Mouse (Mus musculus) embryonic facial prominence, embryonic 15.5 days (tissue): ENCODE results near the gene Eipr1. TPM values are rescaled to one million over a fixed set of nuclear protein-coding genes. Genes with fewer than 3 reads are reported as not detected.

Experiments
- ATAC-seq: fragments of 200-750 bp; cut with Nextera tagmentation; 2 replicates; pipeline ENCODE4 v1.8.0; 2017; ENCODE audit warnings: low read depth, moderate TSS enrichment; ENCODE audit not compliant: insufficient number of reproducible peaks, low FRiP score, low TSS enrichment
- H3K27ac ChIP-seq: fragments of 300-500 bp; sonication (generic); replicated peaks from 2 replicates; pipeline ENCODE4 v1.5.1; 2015; ENCODE audit warnings: mild to moderate bottlenecking, inconsistent platforms
- H3K27me3 ChIP-seq: fragments of 300-500 bp; sonication (generic); 2 replicates; pipeline ENCODE4 v1.6.1; 2015; ENCODE audit warnings: inconsistent platforms
- H3K36me3 ChIP-seq: fragments of 300-500 bp; sonication (generic); 2 replicates; pipeline ENCODE4 v1.6.1; 2015; ENCODE audit warnings: mild to moderate bottlenecking, inconsistent platforms
- H3K4me1 ChIP-seq: fragments of 300-500 bp; sonication (generic); 2 replicates; pipeline ENCODE4 v1.6.1; 2015; ENCODE audit warnings: inconsistent platforms
- H3K4me2 ChIP-seq: fragments of 300-500 bp; sonication (generic); replicated peaks from 2 replicates; pipeline ENCODE4 v1.6.1; 2015; ENCODE audit warnings: mild to moderate bottlenecking, inconsistent platforms
- H3K4me3 ChIP-seq: fragments of 300-500 bp; sonication (generic); replicated peaks from 2 replicates; pipeline ENCODE4 v1.5.1; 2015; ENCODE audit warnings: mild to moderate bottlenecking, inconsistent platforms
- H3K9ac ChIP-seq: fragments of 300-500 bp; sonication (generic); 2 replicates; pipeline ENCODE4 v1.6.1; 2015; ENCODE audit warnings: inconsistent platforms
- H3K9me3 ChIP-seq: fragments of 300-500 bp; sonication (generic); replicated peaks from 2 replicates; pipeline ENCODE4 v1.6.1; 2016; ENCODE audit warnings: inconsistent platforms
- WGBS: fragments of 180-500 bp; shearing (Covaris S2); methylation state at CpG from one replicate; pipeline ENCODE4 v1.1.7; 2015; 5-methylcytosine and 5-hydroxymethylcytosine counted together
- polyA plus RNA-seq: library from polyadenylated mRNA; unstranded; fragments of >200 nt; fragmentation: Nextera tagmentation; extraction: Ambion mirVana; gene quantifications from 2 replicates; pipeline ENCODE4 v1.2.1, GENCODE M21; 2015

Eipr1 gene
- polyA plus RNA-seq, 1 experiment from 2014 or later, result 31.5 TPM

DNA sequence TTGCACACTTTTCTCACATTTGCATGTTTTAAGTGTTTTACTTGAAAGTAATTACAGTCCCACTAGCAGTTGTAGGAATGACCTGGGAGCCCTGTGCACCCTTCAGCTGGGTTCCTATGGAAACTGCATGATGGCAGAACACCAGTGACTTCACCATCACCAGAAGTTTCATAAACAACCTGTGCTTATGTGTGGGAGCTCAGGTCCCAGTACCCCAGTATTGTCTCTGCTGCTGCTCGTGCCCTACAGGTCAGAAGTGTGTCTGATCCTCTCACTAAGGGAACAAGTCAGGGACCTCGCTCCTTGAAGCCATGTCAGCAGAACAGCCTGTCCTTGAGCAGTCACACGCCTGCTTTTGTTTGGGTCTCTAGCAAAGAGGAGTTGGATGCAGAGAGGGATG, 78.9 kb downstream of the Eipr1 start:
- H3K4me1 ChIP-seq, result no peaks in the 10 kb centered on the region
- H3K27ac ChIP-seq, result no peak overlapping the region
- no peak for ATAC-seq
- H3K36me3 ChIP-seq, result no peaks in the 10 kb centered on the region
- H3K4me3 ChIP-seq, result no peak overlapping the region
- no peak overlapping the region for H3K9ac ChIP-seq
- WGBS, result 74% methylated on average over 3 of the region's 3 CpGs
- H3K4me2 ChIP-seq, result no peak overlapping the region
- no peaks in the 10 kb centered on the region for H3K9me3 ChIP-seq
- no peaks in the 10 kb centered on the region for H3K27me3 ChIP-seq

DNA sequence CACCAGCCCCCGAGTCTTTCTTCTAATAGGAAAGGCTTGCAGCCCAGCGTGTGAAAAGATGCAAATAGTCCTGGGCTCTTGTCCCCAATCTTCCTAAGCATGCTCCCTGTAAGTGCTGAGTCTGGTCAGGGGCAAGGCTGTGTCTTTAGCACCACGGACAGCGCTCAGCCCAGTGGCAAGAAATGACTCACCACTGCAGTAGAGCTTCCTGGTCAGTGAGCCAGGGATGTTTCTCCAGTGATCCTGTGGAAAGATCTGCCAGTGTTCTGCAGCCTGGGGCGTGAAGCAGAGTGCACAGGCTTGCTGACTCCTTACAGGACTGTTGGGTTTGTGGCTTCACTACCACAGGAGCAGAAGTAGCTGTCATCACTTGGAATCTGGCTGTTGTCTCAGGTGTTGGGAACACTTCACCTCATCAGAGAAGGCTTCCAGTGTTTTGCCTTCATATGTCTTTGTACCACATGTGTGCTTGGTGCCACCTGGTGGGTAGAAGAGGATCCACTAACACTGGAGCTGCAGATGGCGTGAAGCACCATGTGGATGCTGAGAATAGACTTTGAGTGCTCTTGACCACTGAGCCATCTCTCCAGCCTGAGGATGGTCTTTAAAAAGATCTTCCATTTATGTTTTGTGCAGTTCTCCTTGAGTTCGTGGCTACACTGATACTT, 79.6 kb downstream of the Eipr1 start:
- H3K4me2 ChIP-seq, result no peak overlapping the region
- WGBS, result 48% methylated on average over 7 of the region's 7 CpGs
- ATAC-seq, result no peak

DNA sequence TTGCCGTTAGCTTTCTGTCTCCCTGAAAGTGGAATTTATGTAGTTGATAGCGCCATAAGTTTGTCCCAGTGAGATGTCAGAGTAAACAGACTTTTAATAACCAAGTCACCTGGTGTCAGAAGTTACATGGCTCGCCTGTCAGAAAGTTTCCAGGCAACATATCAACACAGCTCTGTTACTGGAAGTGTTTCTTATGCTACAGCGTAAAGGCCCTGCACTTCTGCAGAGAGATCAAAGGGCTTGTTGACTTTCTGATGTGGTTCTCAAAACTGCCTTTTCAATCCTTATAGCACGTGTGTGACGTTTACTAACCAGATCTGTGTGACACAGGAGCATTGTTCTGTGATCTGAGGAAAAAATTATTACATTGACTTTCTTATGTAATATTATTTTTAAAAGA, 82.7 kb downstream of the Eipr1 start:
- Histone ChIP-seq H3K36me3 (no peaks in the 10 kb centered on the region), H3K4me1 (no peaks in the 10 kb centered on the region), H3K27me3 (no peaks in the 10 kb centered on the region), H3K4me2 (no peak overlapping the region), H3K9ac (no peak overlapping the region), H3K9me3 (no peaks in the 10 kb centered on the region), H3K4me3 (no peak overlapping the region), H3K27ac (no peak overlapping the region)
- ATAC-seq, result no peak
- WGBS, result 65% methylated on average over 6 of the region's 6 CpGs

More for the DNA sequence above, 79.6 kb downstream of the Eipr1 start:
- Histone ChIP-seq H3K4me1 (no peaks in the 10 kb centered on the region), H3K9me3 (no peaks in the 10 kb centered on the region), H3K27ac (no peak overlapping the region), H3K9ac (no peak overlapping the region), H3K27me3 (no peaks in the 10 kb centered on the region), H3K36me3 (no peaks in the 10 kb centered on the region), H3K4me3 (no peak overlapping the region)

DNA sequence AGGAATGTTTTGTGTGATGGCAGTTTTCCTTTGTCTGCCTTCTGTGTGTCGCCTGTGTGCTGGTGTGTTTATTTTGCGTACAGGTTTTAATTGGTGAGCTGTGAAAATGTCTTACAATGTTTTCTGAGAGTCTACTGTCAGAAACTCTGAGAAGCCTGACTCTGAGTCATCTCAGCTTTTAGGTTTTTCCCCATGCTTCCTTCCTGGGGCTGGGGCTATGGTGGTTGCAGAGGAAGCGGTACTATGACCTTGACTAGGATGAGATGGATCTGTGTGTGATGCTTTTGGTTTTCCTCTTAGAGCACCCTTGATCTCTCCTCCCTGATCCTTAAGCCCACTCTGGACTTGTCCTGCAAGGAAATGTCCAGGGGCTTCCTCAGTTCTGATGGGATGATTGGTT, 84.1 kb downstream of the Eipr1 start:
- no peak overlapping the region for H3K9ac ChIP-seq
- ATAC-seq, result no peak
- no peak overlapping the region for H3K4me2 ChIP-seq
- H3K4me3 ChIP-seq, result no peak overlapping the region
- WGBS, result 84% methylated on average over 3 of the region's 3 CpGs
- no peaks in the 10 kb centered on the region for H3K4me1 ChIP-seq
- no peaks in the 10 kb centered on the region for H3K9me3 ChIP-seq
- no peaks in the 10 kb centered on the region for H3K36me3 ChIP-seq
- H3K27ac ChIP-seq, result no peak overlapping the region
- H3K27me3 ChIP-seq, result no peaks in the 10 kb centered on the region

DNA sequence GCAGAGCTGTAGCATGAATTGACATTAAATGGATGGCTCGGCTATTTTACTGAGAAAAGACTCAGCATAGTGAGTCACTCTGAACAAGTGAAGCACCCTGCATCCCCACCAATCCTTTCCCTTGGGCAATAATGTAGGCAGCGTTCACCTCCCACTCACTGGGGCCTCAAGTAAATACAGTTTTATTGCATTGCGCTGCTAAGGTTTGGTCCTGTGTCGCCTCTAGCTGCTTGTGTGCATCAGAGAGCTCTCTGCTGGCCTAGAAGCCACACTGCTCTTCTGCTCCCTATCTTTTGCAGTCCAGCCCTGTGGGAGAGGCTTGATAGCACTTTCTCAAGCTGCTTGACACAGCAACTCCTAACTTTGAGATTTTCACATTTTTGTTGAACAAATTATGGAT, 86.7 kb downstream of the Eipr1 start:
- H3K9ac ChIP-seq, result no peak overlapping the region
- 69% methylated on average over 4 of the region's 4 CpGs for WGBS

DNA sequence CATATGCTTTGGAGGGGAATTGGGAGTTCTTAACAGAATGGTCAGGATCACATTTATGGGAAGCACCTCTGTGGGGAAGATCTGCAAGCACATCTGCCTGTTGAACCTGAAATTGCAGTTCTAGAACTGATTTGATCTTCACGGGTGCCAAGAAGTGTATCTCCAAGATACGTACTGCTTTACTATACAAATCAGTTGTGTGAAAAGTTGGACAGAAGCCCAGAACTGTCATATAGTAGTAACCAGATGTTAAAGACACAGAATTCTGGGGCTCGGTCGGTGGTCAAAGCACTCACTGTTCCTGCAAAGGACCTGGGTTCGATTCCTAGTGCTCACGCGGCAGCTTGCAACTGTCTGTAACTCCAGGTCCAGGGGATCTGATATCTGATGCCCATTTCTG, 87.4 kb downstream of the Eipr1 start:
- H3K4me3 ChIP-seq, result no peak overlapping the region
- no peaks in the 10 kb centered on the region for H3K27me3 ChIP-seq
- H3K9me3 ChIP-seq, result no peaks in the 10 kb centered on the region
- no peak overlapping the region for H3K9ac ChIP-seq
- no peak for ATAC-seq
- H3K36me3 ChIP-seq, result no peaks in the 10 kb centered on the region
- H3K4me2 ChIP-seq, result no peak overlapping the region
- H3K4me1 ChIP-seq, result no peaks in the 10 kb centered on the region
- 62% methylated on average over 7 of the region's 7 CpGs for WGBS
- no peak overlapping the region for H3K27ac ChIP-seq

More for the DNA sequence above, 86.7 kb downstream of the Eipr1 start:
- H3K27ac ChIP-seq, result no peak overlapping the region
- H3K4me3 ChIP-seq, result no peak overlapping the region
- H3K4me1 ChIP-seq, result no peaks in the 10 kb centered on the region
- no peaks in the 10 kb centered on the region for H3K36me3 ChIP-seq
- no peaks in the 10 kb centered on the region for H3K27me3 ChIP-seq
- no peak for ATAC-seq
- H3K4me2 ChIP-seq, result no peak overlapping the region
- no peaks in the 10 kb centered on the region for H3K9me3 ChIP-seq

DNA sequence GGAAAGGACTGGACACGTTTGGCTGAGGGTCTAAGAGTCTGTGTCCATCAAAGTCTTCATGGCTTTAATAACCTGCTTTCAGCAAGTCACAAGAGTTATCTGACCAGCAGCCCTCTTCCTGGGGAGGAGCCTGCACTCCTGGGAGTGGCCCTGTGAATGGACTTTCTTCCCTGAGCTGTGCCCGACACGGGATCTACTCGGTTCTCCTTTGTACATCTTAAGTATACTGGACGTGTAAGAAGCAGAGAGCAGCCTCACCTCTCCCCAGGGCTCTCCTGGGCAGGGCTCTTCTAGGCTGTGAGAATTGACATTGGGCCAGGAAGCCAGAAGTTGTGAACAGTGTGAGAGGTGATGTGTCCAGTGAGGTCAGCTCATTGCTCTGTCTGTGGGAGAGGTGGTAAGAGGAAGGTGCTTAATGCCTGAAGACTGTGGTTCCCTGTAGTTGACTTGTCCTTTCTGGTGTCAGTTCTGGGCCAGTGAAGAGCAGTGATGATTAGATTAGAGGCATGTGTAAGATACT, 89.6 kb downstream of the Eipr1 start:
- Histone ChIP-seq H3K27me3 (no peaks in the 10 kb centered on the region), H3K9me3 (no peaks in the 10 kb centered on the region), H3K4me3 (no peak overlapping the region), H3K27ac (no peak overlapping the region), H3K9ac (no peak overlapping the region), H3K4me2 (no peak overlapping the region), H3K4me1 (no peaks in the 10 kb centered on the region), H3K36me3 (no peaks in the 10 kb centered on the region)
- ATAC-seq, result no peak
- WGBS, result 77% methylated on average over 5 of the region's 5 CpGs

DNA sequence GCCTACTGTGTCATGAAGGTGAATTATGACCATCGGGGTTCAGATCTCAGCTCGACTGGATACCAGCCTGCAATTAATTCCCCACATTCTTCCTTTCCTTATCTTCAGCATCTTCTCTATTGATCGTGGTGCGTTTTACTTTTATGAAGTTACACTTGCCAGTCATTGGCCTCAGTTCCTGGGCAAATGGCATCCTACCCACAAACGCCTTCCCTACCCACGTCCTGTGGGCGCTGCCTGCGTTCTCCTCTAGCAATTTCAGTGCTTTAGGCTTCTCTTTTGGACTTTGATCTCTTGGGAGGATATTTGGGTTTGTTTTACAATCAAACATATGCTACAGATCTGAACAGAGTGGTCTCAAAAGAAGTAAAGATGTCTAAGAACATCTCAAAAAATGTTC, 94.2 kb downstream of the Eipr1 start:
- Histone ChIP-seq H3K4me3 (no peak overlapping the region), H3K36me3 (no peaks in the 10 kb centered on the region), H3K27me3 (no peaks in the 10 kb centered on the region), H3K4me1 (no peaks in the 10 kb centered on the region), H3K9ac (no peak overlapping the region), H3K27ac (no peak overlapping the region), H3K4me2 (no peak overlapping the region), H3K9me3 (no peaks in the 10 kb centered on the region)
- WGBS, result 87% methylated on average over 8 of the region's 8 CpGs
- ATAC-seq, result no peak

DNA sequence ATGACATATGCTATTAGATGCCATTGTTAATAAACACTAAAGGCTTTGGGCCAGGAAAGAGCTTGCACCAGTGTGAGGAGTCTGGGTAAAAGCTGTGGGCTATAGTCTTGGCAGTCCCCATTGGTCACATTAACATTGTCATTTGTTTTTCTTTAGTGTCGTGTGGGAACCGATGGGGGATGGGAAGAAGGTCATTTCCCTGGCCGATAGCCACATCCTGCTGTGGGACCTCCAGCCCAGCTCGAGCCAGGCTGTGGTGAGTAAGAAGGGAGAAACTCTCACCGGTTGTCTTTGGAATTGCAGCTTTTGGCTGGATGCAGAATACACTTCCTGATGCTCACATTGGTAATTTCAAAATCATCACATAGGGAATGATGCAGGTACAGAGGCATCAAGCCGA, 95.8 kb downstream of the Eipr1 start:
- Histone ChIP-seq H3K36me3 (no peaks in the 10 kb centered on the region), H3K4me2 (no peak overlapping the region), H3K27me3 (no peaks in the 10 kb centered on the region), H3K9me3 (no peaks in the 10 kb centered on the region), H3K4me1 (no peaks in the 10 kb centered on the region), H3K4me3 (no peak overlapping the region), H3K9ac (no peak overlapping the region), H3K27ac (no peak overlapping the region)
- no peak for ATAC-seq
- 80% methylated on average over 6 of the region's 6 CpGs for WGBS

DNA sequence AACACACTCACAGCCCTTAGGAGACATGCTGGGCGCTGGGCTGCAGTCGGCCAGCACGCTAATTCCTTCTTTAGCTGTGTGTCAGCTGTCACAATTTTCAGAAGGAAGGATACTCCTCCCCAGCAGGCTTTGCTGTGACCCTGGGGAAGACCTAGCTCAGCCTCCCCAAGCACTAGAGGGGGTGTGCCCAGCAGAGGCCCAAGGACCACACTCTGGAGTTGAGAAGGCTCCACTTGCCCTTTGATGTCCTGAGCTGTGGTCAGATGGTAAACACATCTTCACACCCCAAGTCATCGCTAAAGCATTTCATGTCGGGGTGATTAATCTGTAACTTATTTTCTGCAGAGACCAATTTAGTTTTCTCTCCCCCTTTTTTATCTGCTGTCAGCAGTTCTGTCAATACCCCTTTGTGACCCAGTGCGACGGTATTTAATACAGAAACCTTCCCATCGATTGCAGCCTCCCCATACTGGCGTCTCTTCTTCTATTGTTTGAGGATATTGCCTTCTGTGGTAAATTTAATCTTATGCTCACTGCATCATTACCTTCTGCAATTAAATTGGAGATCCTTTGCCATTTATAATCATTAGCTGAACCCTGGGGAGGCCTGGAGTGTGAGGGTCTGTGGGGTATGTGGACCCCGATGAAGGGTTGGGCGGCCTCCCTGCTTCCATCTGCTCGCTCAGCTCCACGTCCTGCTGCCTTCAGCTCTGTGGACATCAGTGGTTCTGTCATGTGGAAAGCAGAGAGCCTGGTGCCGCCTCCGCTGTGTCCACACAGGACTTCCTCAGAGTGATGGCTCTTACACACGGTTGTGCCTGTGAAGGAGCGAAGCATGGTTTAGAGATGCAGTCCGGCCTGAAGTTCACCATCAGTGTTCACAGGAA, 97.4 kb downstream of the Eipr1 start:
- no peaks in the 10 kb centered on the region for H3K9me3 ChIP-seq
- no peaks in the 10 kb centered on the region for H3K36me3 ChIP-seq
- H3K9ac ChIP-seq, result no peak overlapping the region
- H3K27me3 ChIP-seq, result no peaks in the 10 kb centered on the region
- no peak overlapping the region for H3K27ac ChIP-seq
- 81% methylated on average over 18 of the region's 18 CpGs for WGBS
- H3K4me2 ChIP-seq, result no peak overlapping the region
- no peak for ATAC-seq
- no peaks in the 10 kb centered on the region for H3K4me1 ChIP-seq
- no peak overlapping the region for H3K4me3 ChIP-seq

DNA sequence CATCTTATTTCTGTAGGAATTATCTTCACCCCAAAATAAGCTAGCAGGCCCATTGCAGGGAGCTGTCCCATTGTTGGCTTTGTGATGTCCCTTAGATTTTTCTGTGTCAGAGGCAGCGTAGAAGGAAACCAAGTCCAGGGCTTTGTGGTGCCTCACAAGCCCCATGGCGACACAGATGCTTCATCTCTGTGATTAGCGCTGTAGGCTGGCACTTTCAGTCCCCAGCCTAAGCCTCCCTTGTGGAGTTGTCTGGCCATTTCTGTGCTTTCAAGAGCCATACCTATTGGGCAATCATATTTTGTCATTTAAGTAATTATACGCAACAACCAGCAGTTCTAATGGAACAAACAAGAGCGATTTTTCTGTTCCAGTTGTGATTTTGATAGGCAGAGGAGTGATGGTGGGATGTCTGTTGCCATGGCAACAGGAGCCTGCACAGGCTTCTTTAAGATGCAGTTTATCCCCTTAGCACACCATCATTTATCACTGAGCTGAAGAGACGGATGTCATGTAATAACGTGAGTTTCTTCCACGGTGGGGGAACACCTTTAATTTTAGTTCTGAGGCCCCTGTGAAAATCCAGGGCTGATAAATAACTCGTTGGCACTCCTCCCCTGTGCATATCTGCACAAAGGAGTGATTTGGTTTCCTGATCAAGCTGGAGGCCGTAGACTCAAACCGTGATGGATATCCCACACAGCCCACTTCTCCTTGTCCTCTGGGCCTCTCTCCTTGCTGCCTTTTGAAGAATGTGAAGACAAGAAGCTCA, 108.1 kb downstream of the Eipr1 start:
- Histone ChIP-seq H3K36me3 (peaks cover 1% of the 10 kb centered on the region; the same call in 1 of the 2 replicates), H3K4me2 (no peak overlapping the region), H3K4me3 (no peak overlapping the region), H3K9me3 (no peaks in the 10 kb centered on the region), H3K9ac (no peak overlapping the region), H3K27ac (no peak overlapping the region), H3K4me1 (peaks cover 7% of the 10 kb centered on the region; the same call in 1 of the 2 replicates), H3K27me3 (no peaks in the 10 kb centered on the region)
- WGBS, result 80% methylated on average over 11 of the region's 11 CpGs
- no peak for ATAC-seq
